Comparison of ENCODE assay signal across 9 mouse cellular contexts in the genomic region with DNA sequence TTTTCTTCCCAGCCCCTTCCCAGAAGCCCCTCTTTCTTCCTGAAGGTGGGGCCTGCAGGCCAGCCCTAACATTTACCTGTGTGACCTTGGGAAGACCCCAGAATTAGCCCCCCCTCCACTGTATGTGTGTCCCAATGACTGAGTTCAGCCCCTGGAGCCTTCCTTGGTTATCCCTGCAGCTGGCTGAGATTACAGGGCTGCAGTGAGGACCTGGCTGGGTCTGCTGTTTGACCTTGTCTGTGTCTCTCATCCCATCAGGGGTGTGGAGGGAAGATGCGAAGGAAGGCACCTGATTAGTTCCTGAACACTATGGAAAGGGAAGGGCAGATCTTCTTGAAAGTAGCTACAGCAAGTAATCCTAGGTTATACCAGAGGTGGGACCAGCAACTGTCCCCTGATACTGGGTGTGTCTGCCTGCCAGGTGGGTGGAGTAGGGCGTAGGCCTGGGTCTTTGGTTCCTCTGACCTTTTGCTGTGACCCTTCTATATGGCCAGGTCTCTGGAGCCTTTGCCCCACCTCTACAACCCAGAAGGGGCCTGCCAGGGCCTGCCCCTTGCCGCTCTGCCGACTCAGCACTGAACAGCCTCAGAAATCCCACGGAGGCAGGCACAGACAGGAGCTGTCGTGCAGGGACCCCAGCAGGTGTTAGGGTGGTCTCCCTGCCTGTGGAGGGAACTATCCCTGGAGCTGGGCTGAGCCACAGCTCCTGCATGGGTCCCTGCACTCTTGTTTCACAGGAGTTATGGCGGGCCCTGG. TPM values are rescaled to one million over a fixed set of nuclear protein-coding genes. Genes with fewer than 3 reads are reported as not detected.
DNase-seq lines count a peak whose midpoint lies in the region; ATAC-seq lines count a peak whose summit lies in the region.
"Had no signal": no experiment of that assay in that cellular context is flagged by ENCODE, and none has a peak within 500 bp of the region (broad histone marks: within the 10 kb centered on the region; RNA-seq: fewer than 3 reads in every experiment).

No protein-coding gene starts in this region.

- peaks cover 87% of the 10 kb centered on the region for H3K36me3 ChIP-seq in erythroblast, embryonic 14.5 days (ENCODE audit: control insufficient read depth)
- peaks cover 34% of the 10 kb centered on the region for H3K36me3 ChIP-seq in lung, embryonic 15.5 days
- H3K36me3 ChIP-seq in hindbrain, embryonic 14.5 days (replicated peaks; ENCODE audit: control insufficient read depth, insufficient read depth), result peaks cover 31% of the 10 kb centered on the region
- H3K36me3 ChIP-seq in neural tube, embryonic 13.5 days, result peaks cover 34% of the 10 kb centered on the region

- no peak for DNase-seq in lung, adult 18-20 months
- no peak for DNase-seq in hindbrain, embryonic 14.5 days (ENCODE audit: low spot score)
- no peak for DNase-seq in adrenal gland, adult 18-20 months (ENCODE audit: low spot score in 2 of 2)
- DNase-seq in right cerebral cortex, postnatal 4 days, result no peak
- DNase-seq: layer of hippocampus, postnatal 36 days had no signal

- peak overlapping the region; percentile 89 for H3K4me3 ChIP-seq in erythroblast, embryonic 14.5 days (replicated peaks)
- 0 out of 2 replicates have a peak overlapping the region, but pooled peaks have one; percentile 4 for H3K4me3 ChIP-seq in lung, embryonic 15.5 days
- no peak overlapping the region for H3K4me3 ChIP-seq in hindbrain, embryonic 14.5 days (replicated peaks; ENCODE audit: low read length)
- no peak overlapping the region for H3K4me3 ChIP-seq in neural tube, embryonic 13.5 days

- no peak overlapping the region for H3K27ac ChIP-seq in lung, embryonic 15.5 days
- no peak overlapping the region for H3K27ac ChIP-seq in hindbrain, embryonic 14.5 days
- 0 out of 2 replicates have a peak overlapping the region, but pooled peaks have one; percentile 38 for H3K27ac ChIP-seq in neural tube, embryonic 13.5 days (replicated peaks)

- no peak overlapping the region for H3K4me2 ChIP-seq in lung, embryonic 15.5 days
- no peak overlapping the region for H3K4me2 ChIP-seq in hindbrain, embryonic 14.5 days (replicated peaks)
- H3K4me2 ChIP-seq in neural tube, embryonic 13.5 days, result peak overlapping the region; percentile 97

- no peaks in the 10 kb centered on the region; the same call in 1 of the 2 replicates for H3K27me3 ChIP-seq in erythroblast, embryonic 14.5 days (ENCODE audit: control insufficient read depth)
- no peaks in the 10 kb centered on the region for H3K27me3 ChIP-seq in lung, embryonic 15.5 days
- no peaks in the 10 kb centered on the region for H3K27me3 ChIP-seq in hindbrain, embryonic 14.5 days (ENCODE audit: control insufficient read depth, insufficient read depth, low read length)
- H3K27me3 ChIP-seq in neural tube, embryonic 13.5 days, result no peaks in the 10 kb centered on the region

- H3K9me3 ChIP-seq in erythroblast, embryonic 14.5 days (ENCODE audit: control insufficient read depth, low read length), result peaks cover 40% of the 10 kb centered on the region
- H3K9me3 ChIP-seq in lung, embryonic 15.5 days, result no peaks in the 10 kb centered on the region
- no peaks in the 10 kb centered on the region for H3K9me3 ChIP-seq in hindbrain, embryonic 14.5 days (ENCODE audit: control insufficient read depth, low read length)
- H3K9me3 ChIP-seq in neural tube, embryonic 13.5 days, result no peaks in the 10 kb centered on the region

- no peak overlapping the region for H3K9ac ChIP-seq in lung, embryonic 15.5 days
- 0 out of 2 replicates have a peak overlapping the region, but pooled peaks have one; percentile 19 for H3K9ac ChIP-seq in hindbrain, embryonic 14.5 days
- peak overlapping the region; percentile 87 for H3K9ac ChIP-seq in neural tube, embryonic 13.5 days

- peaks cover 85% of the 10 kb centered on the region for H3K4me1 ChIP-seq in erythroblast, embryonic 14.5 days (ENCODE audit: control insufficient read depth)
- peaks cover 47% of the 10 kb centered on the region for H3K4me1 ChIP-seq in lung, embryonic 15.5 days
- peaks cover 29% of the 10 kb centered on the region for H3K4me1 ChIP-seq in hindbrain, embryonic 14.5 days (replicated peaks; ENCODE audit: control insufficient read depth, insufficient read depth, low read length)
- H3K4me1 ChIP-seq in neural tube, embryonic 13.5 days (replicated peaks), result peaks cover 65% of the 10 kb centered on the region

- no peak for ATAC-seq in erythroblast, adult 5-6 weeks (replicated peaks; ENCODE audit: low FRiP score, poor library complexity, severe bottlenecking)
- ATAC-seq in lung, embryonic 15.5 days (ENCODE audit: borderline replicate concordance, extremely low read depth, low FRiP score, low TSS enrichment), result no peak
- no peak for ATAC-seq in hindbrain, embryonic 14.5 days (ENCODE audit: low FRiP score)
- no peak for ATAC-seq in neural tube, embryonic 13.5 days (ENCODE audit: low read depth)

- WGBS in lung, embryonic 15.5 days, result 79% methylated on average over 7 of the region's 7 CpGs
- WGBS in hindbrain, embryonic 14.5 days, result 72% methylated on average over 7 of the region's 7 CpGs
- WGBS in neural tube, embryonic 13.5 days, result 81% methylated on average over 7 of the region's 7 CpGs

RNA-seq across cellular contexts. Expression of gene Zbtb7a, which starts 6.6 kb away (rescaled TPM):
- polyA plus RNA-seq in erythroblast, embryonic 14.5 days (2012), result 42.0 and 45.8 TPM in 2 replicates
- 11.5 and 13.2 TPM in 2 replicates for total RNA-seq in erythroblast, adult 5-6 weeks (2015; ENCODE audit: low replicate concordance)
- total RNA-seq in erythroblast, adult 5-6 weeks (2017; ENCODE audit: low replicate concordance), result 10.1 and 14.2 TPM in 2 replicates
- 34.1 and 36.9 TPM in 2 replicates for polyA plus RNA-seq in lung, embryonic 15.5 days (2015; fragmentation: Nextera tagmentation; extraction: Ambion mirVana)
- polyA plus RNA-seq in hindbrain, embryonic 14.5 days (2014; fragmentation: Nextera tagmentation; extraction: Ambion mirVana), result 12.4 and 14.4 TPM in 2 replicates
- 12.2 and 14.9 TPM in 2 replicates for polyA plus RNA-seq in neural tube, embryonic 13.5 days (2015; fragmentation: Nextera tagmentation; extraction: Ambion mirVana)
- total RNA-seq in adrenal gland, adult 18-20 months (2021), result 10 to 100 TPM; 65.3 to 84.8 TPM

RNA-seq across cellular contexts. Expression of gene Pias4, which starts 26.1 kb away (rescaled TPM):
- 13.4 and 16.4 TPM in 2 replicates for polyA plus RNA-seq in erythroblast, embryonic 14.5 days (2012)
- 4.4 and 11.3 TPM in 2 replicates for total RNA-seq in erythroblast, adult 5-6 weeks (2015; ENCODE audit: low replicate concordance)
- total RNA-seq in erythroblast, adult 5-6 weeks (2017; ENCODE audit: low replicate concordance), result 12.3 and 19.3 TPM in 2 replicates
- polyA plus RNA-seq in lung, embryonic 15.5 days (2015; fragmentation: Nextera tagmentation; extraction: Ambion mirVana), result 41.0 and 47.5 TPM in 2 replicates
- 43.7 and 48.3 TPM in 2 replicates for polyA plus RNA-seq in hindbrain, embryonic 14.5 days (2014; fragmentation: Nextera tagmentation; extraction: Ambion mirVana)
- 60.0 and 77.5 TPM in 2 replicates for polyA plus RNA-seq in neural tube, embryonic 13.5 days (2015; fragmentation: Nextera tagmentation; extraction: Ambion mirVana)
- 10 to 100 TPM; 27.3 to 29.7 TPM for total RNA-seq in adrenal gland, adult 18-20 months (2021)

RNA-seq across cellular contexts. Expression of gene Eef2, which starts 34.8 kb away (rescaled TPM):
- polyA plus RNA-seq in erythroblast, embryonic 14.5 days (2012), result 124 and 177 TPM in 2 replicates
- total RNA-seq in erythroblast, adult 5-6 weeks (2015; ENCODE audit: low replicate concordance), result 227 and 267 TPM in 2 replicates
- total RNA-seq in erythroblast, adult 5-6 weeks (2017; ENCODE audit: low replicate concordance), result 388 and 458 TPM in 2 replicates
- polyA plus RNA-seq in lung, embryonic 15.5 days (2015; fragmentation: Nextera tagmentation; extraction: Ambion mirVana), result 567 and 596 TPM in 2 replicates
- polyA plus RNA-seq in hindbrain, embryonic 14.5 days (2014; fragmentation: Nextera tagmentation; extraction: Ambion mirVana), result 413 and 447 TPM in 2 replicates
- polyA plus RNA-seq in neural tube, embryonic 13.5 days (2015; fragmentation: Nextera tagmentation; extraction: Ambion mirVana), result 532 and 537 TPM in 2 replicates
- 1,000 to 10,000 TPM; 1,443 to 1,598 TPM for total RNA-seq in adrenal gland, adult 18-20 months (2021)

RNA-seq across cellular contexts. Expression of gene Map2k2, which starts 35.9 kb away (rescaled TPM):
- polyA plus RNA-seq in erythroblast, embryonic 14.5 days (2012), result 89.1 and 93.4 TPM in 2 replicates
- 22.2 and 31.5 TPM in 2 replicates for total RNA-seq in erythroblast, adult 5-6 weeks (2015; ENCODE audit: low replicate concordance)
- total RNA-seq in erythroblast, adult 5-6 weeks (2017; ENCODE audit: low replicate concordance), result 34.2 and 49.9 TPM in 2 replicates
- polyA plus RNA-seq in lung, embryonic 15.5 days (2015; fragmentation: Nextera tagmentation; extraction: Ambion mirVana), result 178 and 180 TPM in 2 replicates
- 222 and 230 TPM in 2 replicates for polyA plus RNA-seq in hindbrain, embryonic 14.5 days (2014; fragmentation: Nextera tagmentation; extraction: Ambion mirVana)
- polyA plus RNA-seq in neural tube, embryonic 13.5 days (2015; fragmentation: Nextera tagmentation; extraction: Ambion mirVana), result 217 and 244 TPM in 2 replicates
- 100 to 1,000 TPM; 165 to 179 TPM for total RNA-seq in adrenal gland, adult 18-20 months (2021)

RNA-seq across cellular contexts. Expression of gene Dapk3, which starts 41.2 kb away (rescaled TPM):
- 8.1 and 8.3 TPM in 2 replicates for polyA plus RNA-seq in erythroblast, embryonic 14.5 days (2012)
- 3.3 and 7.3 TPM in 2 replicates for total RNA-seq in erythroblast, adult 5-6 weeks (2015; ENCODE audit: low replicate concordance)
- 10.8 and 11.8 TPM in 2 replicates for total RNA-seq in erythroblast, adult 5-6 weeks (2017; ENCODE audit: low replicate concordance)
- polyA plus RNA-seq in lung, embryonic 15.5 days (2015; fragmentation: Nextera tagmentation; extraction: Ambion mirVana), result 52.6 and 56.1 TPM in 2 replicates
- 68.2 and 76.7 TPM in 2 replicates for polyA plus RNA-seq in hindbrain, embryonic 14.5 days (2014; fragmentation: Nextera tagmentation; extraction: Ambion mirVana)
- 79.1 and 80.9 TPM in 2 replicates for polyA plus RNA-seq in neural tube, embryonic 13.5 days (2015; fragmentation: Nextera tagmentation; extraction: Ambion mirVana)
- total RNA-seq in adrenal gland, adult 18-20 months (2021), result 10 to 100 TPM; 63.4 to 74.2 TPM

Comparison
In these comparisons a context has a peak if more than half of its experiments do, and no peak if none do; other contexts are left out.
1. H3K4me3 ChIP-seq: peak in erythroblast, embryonic 14.5 days (single experiment) and lung, embryonic 15.5 days (single experiment); none in hindbrain, embryonic 14.5 days (single experiment) and neural tube, embryonic 13.5 days (single experiment).